In genomic region chr2:164170902-164171301, GRCm38 (mm10) we compare ENCODE assay signal across 8 mouse cellular contexts. TPM values are rescaled to one million over a fixed set of nuclear protein-coding genes. Genes with fewer than 3 reads are reported as not detected.
A peak's percentile ranks its signal among the peaks of the same experiment; 100 is the strongest.
DNase-seq lines count a peak whose midpoint lies in the region; ATAC-seq and TF ChIP-seq lines count a peak whose summit lies in the region.
"Had no signal": no experiment of that assay in that cellular context is flagged by ENCODE, and none has a peak within 500 bp of the region (broad histone marks: within the 10 kb centered on the region; RNA-seq: fewer than 3 reads in every experiment).

Gene Kcns1 (minus strand): TSS chr2:164171113.

- no peak for ATAC-seq in lung, embryonic 14.5 days (ENCODE audit: insufficient read depth)
- ATAC-seq in forebrain, embryonic 13.5 days: no peak

- under 1% methylated on average over 29 of the region's 29 CpGs for WGBS in lung, embryonic 14.5 days
- WGBS in forebrain, embryonic 13.5 days: 2% methylated on average over 29 of the region's 29 CpGs
- under 1% methylated on average over 29 of the region's 29 CpGs for WGBS in olfactory bulb, adult 2 months

- no peak for TF ChIP-seq POLR2A in olfactory bulb, adult 2 months (IDR thresholded peaks at IDR 0.05; ENCODE audit: insufficient read depth, low read depth, low read length)

- H3K27me3 ChIP-seq in lung, embryonic 14.5 days (ENCODE audit: insufficient read depth, low read length): peaks cover 64% of the 10 kb centered on the region
- peaks cover 70% of the 10 kb centered on the region for H3K27me3 ChIP-seq in forebrain, embryonic 13.5 days

- peak within 1 kb of the TSS; percentile 24 for H3K4me3 ChIP-seq in lung, embryonic 14.5 days (ENCODE audit: low read depth, low read length)
- peak within 1 kb of the TSS; percentile 38 for H3K4me3 ChIP-seq in forebrain, embryonic 13.5 days
- peak within 1 kb of the TSS; percentile 32 for H3K4me3 ChIP-seq in olfactory bulb, adult 2 months (ENCODE audit: insufficient read depth, low read depth, low read length)

- H3K9me3 ChIP-seq in lung, embryonic 14.5 days (ENCODE audit: low read depth, low read length): no peaks in the 10 kb centered on the region
- H3K9me3 ChIP-seq in forebrain, embryonic 13.5 days (replicated peaks): no peaks in the 10 kb centered on the region

- no peaks in the 10 kb centered on the region for H3K4me1 ChIP-seq in lung, embryonic 14.5 days (ENCODE audit: insufficient read depth)
- H3K4me1 ChIP-seq in forebrain, embryonic 13.5 days: peaks cover 28% of the 10 kb centered on the region
- H3K4me1 ChIP-seq in olfactory bulb, adult 2 months (ENCODE audit: control insufficient read depth, insufficient read depth, low read length): peaks cover 18% of the 10 kb centered on the region; the same call in 1 of the 2 replicates

- intact Hi-C loops in left cerebral cortex, postnatal 25 days (cut with DNase I): no loop called here

- no peak within 1 kb of the TSS for H3K27ac ChIP-seq in lung, embryonic 14.5 days (ENCODE audit: low read depth)
- no peak within 1 kb of the TSS for H3K27ac ChIP-seq in forebrain, embryonic 13.5 days
- H3K27ac ChIP-seq in olfactory bulb, adult 2 months (ENCODE audit: insufficient read depth, low read depth, low read length): no peak within 1 kb of the TSS

- no peak within 1 kb of the TSS for H3K9ac ChIP-seq in lung, embryonic 14.5 days
- H3K9ac ChIP-seq in forebrain, embryonic 13.5 days: peak within 1 kb of the TSS; percentile 48

- no peak for DNase-seq in lung, embryonic 14.5 days
- no peak for DNase-seq in lung, postnatal 25 days (ENCODE audit: low spot score)
- DNase-seq in left cerebral cortex, postnatal 25 days (ENCODE audit: low spot score in 2 of 2): peak in 1 of 2 experiments; percentile 37
- DNase-seq in thymus, postnatal 10 days (ENCODE audit: low spot score in 2 of 2): no peak
- no peak for DNase-seq in right cerebral cortex, postnatal 36 days (ENCODE audit: low spot score in 2 of 2)

- H3K4me2 ChIP-seq in lung, embryonic 14.5 days: peak within 1 kb of the TSS; percentile 58
- peak within 1 kb of the TSS; percentile 66 for H3K4me2 ChIP-seq in forebrain, embryonic 13.5 days

- no peak for TF ChIP-seq CTCF in lung, embryonic 14.5 days (IDR thresholded peaks at IDR 0.05; ENCODE audit: low read depth)
- no peak for TF ChIP-seq CTCF in olfactory bulb, adult 2 months (IDR thresholded peaks at IDR 0.05; ENCODE audit: insufficient read depth, low read depth, low read length)

- H3K36me3 ChIP-seq in lung, embryonic 14.5 days (ENCODE audit: insufficient read depth): no peaks in the 10 kb centered on the region
- no peaks in the 10 kb centered on the region for H3K36me3 ChIP-seq in forebrain, embryonic 13.5 days (ENCODE audit: poor library complexity, severe bottlenecking)

RNA-seq across cellular contexts. Expression of gene Kcns1, which starts in this region (rescaled TPM):
- not detected in 2 replicates for polyA plus RNA-seq in lung, embryonic 14.5 days (2014; fragmentation: Nextera tagmentation; extraction: Ambion mirVana)
- 0.14 TPM in 1 of 2 replicates, not detected in the other for polyA plus RNA-seq in forebrain, embryonic 13.5 days (2015; fragmentation: Nextera tagmentation; extraction: Ambion mirVana)
- 10 to 100 TPM; 14.2 to 17.2 TPM for total RNA-seq in left cerebral cortex, postnatal 25 days (2021)
- polyA plus RNA-seq in olfactory bulb, adult 2 months (2012; ENCODE audit: insufficient read depth, insufficient read length, low replicate concordance, missing spikeins): not detected in 2 replicates
- total RNA-seq: neutrophil, adult 5-6 weeks had no signal
